ENCODE assay signal across 7 mouse cellular contexts in the genomic region with DNA sequence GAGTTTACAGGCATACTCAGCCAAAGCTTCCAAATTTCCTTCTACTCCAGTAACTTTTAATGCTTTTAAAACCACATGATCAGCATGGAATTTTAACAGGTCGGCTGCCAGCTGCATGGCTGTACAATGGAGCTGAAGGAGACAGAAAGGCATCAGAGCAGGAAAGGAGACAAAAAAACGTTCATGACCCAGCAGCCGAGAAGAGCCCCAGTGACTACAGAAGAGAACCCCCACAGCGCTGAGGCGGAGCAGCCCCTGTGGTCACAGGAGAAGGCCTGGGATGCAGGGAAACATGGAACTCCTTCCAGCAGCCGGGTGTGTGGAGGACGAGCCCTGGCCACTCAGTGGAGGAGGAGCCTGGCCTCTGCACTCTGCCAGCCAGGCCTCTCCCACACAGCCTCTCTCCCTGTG. TPM values are rescaled to one million over a fixed set of nuclear protein-coding genes. Genes with fewer than 3 reads are reported as not detected.
DNase-seq lines count a peak whose midpoint lies in the region; ATAC-seq and TF ChIP-seq lines count a peak whose summit lies in the region.

No protein-coding gene starts in this region.

- H3K36me3 ChIP-seq in midbrain, postnatal 0 days (ENCODE audit: insufficient read depth, low read length) = peaks cover 43% of the 10 kb centered on the region
- peaks cover 23% of the 10 kb centered on the region for H3K36me3 ChIP-seq in midbrain, embryonic 16.5 days (ENCODE audit: control insufficient read depth, insufficient read depth, low read length)
- H3K36me3 ChIP-seq in kidney, embryonic 14.5 days (ENCODE audit: control insufficient read depth, insufficient read depth, low read length) = peaks cover 16% of the 10 kb centered on the region; the same call in 1 of the 2 replicates
- no peaks in the 10 kb centered on the region for H3K36me3 ChIP-seq in myocyte (ENCODE audit: control insufficient read depth, insufficient read depth)

- no peaks in the 10 kb centered on the region for H3K9me3 ChIP-seq in midbrain, postnatal 0 days (ENCODE audit: low read length)
- no peaks in the 10 kb centered on the region for H3K9me3 ChIP-seq in midbrain, embryonic 16.5 days (replicated peaks; ENCODE audit: control insufficient read depth, low read length, poor library complexity, severe bottlenecking)
- no peaks in the 10 kb centered on the region for H3K9me3 ChIP-seq in kidney, embryonic 14.5 days (ENCODE audit: control insufficient read depth, low read length)

- DNase-seq in midbrain, postnatal 0 days (ENCODE audit: low spot score) = peak; percentile 26
- peak; percentile 11 for DNase-seq in gastrocnemius, adult 18-20 months (ENCODE audit: low spot score)
- no peak for DNase-seq in natural killer cell, adult 2 months (ENCODE audit: low spot score in 2 of 2)

- 58% methylated on average over 7 of the region's 7 CpGs for WGBS in midbrain, postnatal 0 days
- WGBS in midbrain, embryonic 16.5 days = 55% methylated on average over 7 of the region's 7 CpGs
- WGBS in kidney, embryonic 14.5 days = 25% methylated on average over 7 of the region's 7 CpGs

- H3K79me2 ChIP-seq in myocyte (ENCODE audit: control insufficient read depth, insufficient read depth) = no peaks in the 10 kb centered on the region

- no peak overlapping the region for H3ac ChIP-seq in myocyte (ENCODE audit: control insufficient read depth, insufficient read length)

- no peak for TF ChIP-seq POLR2A in myocyte (IDR thresholded peaks at IDR 0.05; ENCODE audit: insufficient read length, low read depth)

- H3K9ac ChIP-seq in midbrain, postnatal 0 days (replicated peaks; ENCODE audit: low read length, poor library complexity, severe bottlenecking) = no peak overlapping the region
- no peak overlapping the region for H3K9ac ChIP-seq in midbrain, embryonic 16.5 days (ENCODE audit: low read depth, low read length)
- H3K9ac ChIP-seq in kidney, embryonic 14.5 days (ENCODE audit: low read depth, low read length) = no peak overlapping the region

- no peak overlapping the region for H3K4me3 ChIP-seq in midbrain, postnatal 0 days (ENCODE audit: low read depth, low read length)
- H3K4me3 ChIP-seq in midbrain, embryonic 16.5 days (ENCODE audit: low read depth, low read length) = no peak overlapping the region
- H3K4me3 ChIP-seq in kidney, embryonic 14.5 days (ENCODE audit: low read length) = no peak overlapping the region
- H3K4me3 ChIP-seq in myocyte = no peak overlapping the region

- H3K27me3 ChIP-seq in midbrain, postnatal 0 days (ENCODE audit: insufficient read depth, low read length) = no peaks in the 10 kb centered on the region
- H3K27me3 ChIP-seq in midbrain, embryonic 16.5 days (ENCODE audit: control insufficient read depth, insufficient read depth, low read depth, low read length) = no peaks in the 10 kb centered on the region
- H3K27me3 ChIP-seq in kidney, embryonic 14.5 days (ENCODE audit: control insufficient read depth, insufficient read depth, low read length) = no peaks in the 10 kb centered on the region
- H3K27me3 ChIP-seq in myocyte (ENCODE audit: control insufficient read depth, insufficient read depth, insufficient read length) = no peaks in the 10 kb centered on the region

- no peak overlapping the region for H3K4me2 ChIP-seq in midbrain, postnatal 0 days (ENCODE audit: low read depth, low read length, poor library complexity, severe bottlenecking)
- H3K4me2 ChIP-seq in midbrain, embryonic 16.5 days (ENCODE audit: low read length) = no peak overlapping the region
- no peak overlapping the region for H3K4me2 ChIP-seq in kidney, embryonic 14.5 days (replicated peaks; ENCODE audit: low read depth, low read length)
- peak overlapping the region; percentile 4 for H3K4me2 ChIP-seq in myocyte (ENCODE audit: low read depth)

- TF ChIP-seq CTCF in midbrain, postnatal 0 days (IDR thresholded peaks at IDR 0.05) = no peak

- no peaks in the 10 kb centered on the region for H3K4me1 ChIP-seq in midbrain, postnatal 0 days (ENCODE audit: insufficient read depth, low read length)
- H3K4me1 ChIP-seq in midbrain, embryonic 16.5 days (ENCODE audit: control insufficient read depth, insufficient read depth, low read length) = no peaks in the 10 kb centered on the region; the same call in 1 of the 2 replicates
- peaks cover 10% of the 10 kb centered on the region; the same call in 1 of the 2 replicates for H3K4me1 ChIP-seq in kidney, embryonic 14.5 days (ENCODE audit: control insufficient read depth, insufficient read depth, low read length)

- no peak for ATAC-seq in midbrain, postnatal 0 days (ENCODE audit: low FRiP score)
- no peak for ATAC-seq in midbrain, embryonic 16.5 days
- peak; percentile 86 for ATAC-seq in kidney, embryonic 14.5 days (ENCODE audit: low FRiP score, low TSS enrichment)
- no peak for ATAC-seq in CD4-positive, CD25-positive, alpha-beta regulatory T cell, adult 4 months

- H3K27ac ChIP-seq in midbrain, postnatal 0 days (ENCODE audit: low read depth, low read length) = no peak overlapping the region
- H3K27ac ChIP-seq in midbrain, embryonic 16.5 days (ENCODE audit: low read length) = no peak overlapping the region
- peak overlapping the region; percentile 31 for H3K27ac ChIP-seq in kidney, embryonic 14.5 days (ENCODE audit: low read depth, low read length)

TF ChIP-seq in myocyte, 11 proteins besides CTCF, POLR2A, EP300 and RAD21:
- TF ChIP-seq MYOG (IDR thresholded peaks at IDR 0.05; ENCODE audit: control insufficient read depth in 1 of 3, insufficient read depth in 1 of 3, insufficient read length in 2 of 3, low read depth in 2 of 3) = no peak
- no peak for TF ChIP-seq TCF3 (IDR thresholded peaks at IDR 0.05; ENCODE audit: insufficient read length, low read depth)
- no peak for TF ChIP-seq TCF12 (IDR thresholded peaks at IDR 0.05; ENCODE audit: insufficient read depth, poor library complexity, severe bottlenecking)
- TF ChIP-seq E2F4 (IDR thresholded peaks at IDR 0.05; ENCODE audit: insufficient read depth) = no peak
- TF ChIP-seq REST (IDR thresholded peaks at IDR 0.05; ENCODE audit: insufficient read depth, insufficient read length) = no peak
- no peak for TF ChIP-seq MYOD1 (IDR thresholded peaks at IDR 0.05; ENCODE audit: control insufficient read depth in 1 of 3, insufficient read length in 2 of 3, low read depth in 2 of 3)
- no peak for TF ChIP-seq CEBPB (IDR thresholded peaks at IDR 0.05; ENCODE audit: insufficient read depth, poor library complexity, severe bottlenecking)
- no peak for TF ChIP-seq POLR2AphosphoS2 (IDR thresholded peaks at IDR 0.05; ENCODE audit: insufficient read length, low read depth)
- TF ChIP-seq USF1 (IDR thresholded peaks at IDR 0.05; ENCODE audit: low read depth) = no peak

RNA-seq across cellular contexts. Expression of a gene that starts 27.4 kb away (rescaled TPM):
- total RNA-seq in midbrain, postnatal 0 days (2014; rRNA removed) = 7.5 and 12.2 TPM in 2 replicates
- 10.0 and 10.6 TPM in 2 replicates for polyA plus RNA-seq in midbrain, postnatal 0 days (2015; fragmentation: Nextera tagmentation; extraction: Ambion mirVana)
- polyA plus RNA-seq in midbrain, embryonic 16.5 days (2015; fragmentation: Nextera tagmentation; extraction: Ambion mirVana) = 14.0 and 16.0 TPM in 2 replicates
- total RNA-seq in gastrocnemius, adult 18-20 months (2021) = 1 to 10 TPM; 1.2 to 1.3 TPM
- polyA plus RNA-seq in kidney, embryonic 14.5 days (2014; fragmentation: Nextera tagmentation; extraction: Ambion mirVana) = 14.6 and 27.1 TPM in 2 replicates
- 12.0 TPM for polyA plus RNA-seq in myocyte (2012; fragmentation: generic; extraction: Trizol)
- polyA plus RNA-seq in CD4-positive, CD25-positive, alpha-beta regulatory T cell, adult 4 months (2017; shearing (Covaris generic)) = 10 to 100 TPM; 14.6 to 17.4 TPM

RNA-seq across cellular contexts. Expression of a gene that starts 27.4 kb away (rescaled TPM):
- total RNA-seq in midbrain, postnatal 0 days (2014; rRNA removed) = 89.2 and 93.9 TPM in 2 replicates
- polyA plus RNA-seq in midbrain, postnatal 0 days (2015; fragmentation: Nextera tagmentation; extraction: Ambion mirVana) = 51.4 and 53.6 TPM in 2 replicates
- polyA plus RNA-seq in midbrain, embryonic 16.5 days (2015; fragmentation: Nextera tagmentation; extraction: Ambion mirVana) = 64.0 and 64.7 TPM in 2 replicates
- total RNA-seq in gastrocnemius, adult 18-20 months (2021) = 10 to 100 TPM; 24.8 to 25.5 TPM
- 51.1 and 72.9 TPM in 2 replicates for polyA plus RNA-seq in kidney, embryonic 14.5 days (2014; fragmentation: Nextera tagmentation; extraction: Ambion mirVana)
- polyA plus RNA-seq in myocyte (2012; fragmentation: generic; extraction: Trizol) = 23.5 TPM
- polyA plus RNA-seq in CD4-positive, CD25-positive, alpha-beta regulatory T cell, adult 4 months (2017; shearing (Covaris generic)) = 10 to 100 TPM; 24.0 to 34.4 TPM

RNA-seq across cellular contexts. Expression of a gene that starts 35.5 kb away (rescaled TPM):
- total RNA-seq in midbrain, postnatal 0 days (2014; rRNA removed) = 8.1 and 19.7 TPM in 2 replicates
- polyA plus RNA-seq in midbrain, postnatal 0 days (2015; fragmentation: Nextera tagmentation; extraction: Ambion mirVana) = 8.0 and 13.0 TPM in 2 replicates
- 12.7 and 14.5 TPM in 2 replicates for polyA plus RNA-seq in midbrain, embryonic 16.5 days (2015; fragmentation: Nextera tagmentation; extraction: Ambion mirVana)
- total RNA-seq in gastrocnemius, adult 18-20 months (2021) = 10 to 100 TPM in 1 of 2 experiments, 1 to 10 TPM in 1; 9.2 to 10.0 TPM
- 24.5 and 44.8 TPM in 2 replicates for polyA plus RNA-seq in kidney, embryonic 14.5 days (2014; fragmentation: Nextera tagmentation; extraction: Ambion mirVana)
- 4.3 TPM for polyA plus RNA-seq in myocyte (2012; fragmentation: generic; extraction: Trizol)
- polyA plus RNA-seq in CD4-positive, CD25-positive, alpha-beta regulatory T cell, adult 4 months (2017; shearing (Covaris generic)) = 1 to 10 TPM; 1.2 to 1.3 TPM

Comparison
In these comparisons a context has a peak if more than half of its experiments do, and no peak if none do; other contexts are left out.
1. DNase-seq: peak in midbrain, postnatal 0 days (single experiment) and gastrocnemius, adult 18-20 months (single experiment); none in natural killer cell, adult 2 months (0 of 2).